Mouse (Mus musculus) macrophage (primary cell): Measurements from ENCODE around the gene Sgsh. TPM values are rescaled to one million over a fixed set of nuclear protein-coding genes. Genes with fewer than 3 reads are reported as not detected.
A peak's percentile ranks its signal among the peaks of the same experiment; 100 is the strongest.

ENCODE experiments used
- H3K27ac ChIP-seq: fragments of 350-480 bp; formaldehyde crosslinking; 2 replicates; pipeline ENCODE4 v1.9.0; 2021
- H3K36me3 ChIP-seq: fragments of 350-480 bp; formaldehyde crosslinking; 2 replicates; pipeline ENCODE4 v1.9.0; 2021; ENCODE audit errors: inconsistent target
- H3K4me3 ChIP-seq: fragments of 350-480 bp; formaldehyde crosslinking; 2 replicates; pipeline ENCODE4 v1.9.0; 2021; ENCODE audit errors: inconsistent target
- H3K79me2 ChIP-seq: fragments of 350-480 bp; formaldehyde crosslinking; 2 replicates; pipeline ENCODE4 v1.9.0; 2021; ENCODE audit errors: inconsistent target
- WGBS: methylation state at CpG from one replicate; pipeline ENCODE4 v1.1.7; 2026; ENCODE audit warnings: inconsistent platforms; ENCODE audit not compliant: missing documents; 5-methylcytosine and 5-hydroxymethylcytosine counted together
- polyA plus RNA-seq: library from polyadenylated mRNA; stranded (reverse); fragments of 250-400 nt; gene quantifications from 3 replicates; pipeline ENCODE4 v1.2.4, GENCODE M21; 2018; ENCODE audit warnings: inconsistent platforms
- total RNA-seq, 78 experiments: library from RNA; depleted of rRNA; stranded (reverse); fragments of 250-400 nt; gene quantifications; 1 replicate in 9 of 78; 2 replicates in 24 of 78; 3 replicates in 43 of 78; 4 replicates in 2 of 78; pipeline ENCODE4 v1.2.4; 2018; ENCODE audit warnings: inconsistent platforms in 56 of 78

The Sgsh gene
- 10 to 100 TPM in 16 of 26 experiments, 1 to 10 TPM in 10; 1.5 to 56.9 (median 13.5) TPM for total RNA-seq (2018; cell fraction: chromatin; rRNA removed)
- total RNA-seq (2018; cell fraction: cytosol; rRNA removed) = 10 to 100 TPM; 22.7 to 73.8 (median 37.7) TPM
- total RNA-seq (2018; cell fraction: nucleus; rRNA removed) = 10 to 100 TPM in 25 of 26 experiments, 1 to 10 TPM in 1; 8.5 to 92.5 (median 49.4) TPM
- 29.1 to 46.3 TPM (median 41.6 TPM) in 3 replicates for polyA plus RNA-seq

GRCm38 (mm10) chr11:119355443-119356385 lies at the start of gene Sgsh, which contains the start of gene Slc26a11:
Gene Sgsh, minus strand, starts transcription at chr11:119355536.
Gene Slc26a11, plus strand, starts transcription at chr11:119355557.
- Histone ChIP-seq H3K36me3 (peaks cover 36% of the 10 kb centered on the region), H3K4me3 (peak within 1 kb of the TSS; percentile 78), H3K79me2 (peaks cover 73% of the 10 kb centered on the region; the same call in 1 of the 2 replicates), H3K27ac (peak within 1 kb of the TSS; percentile 95)
- 4% methylated on average over 29 of the region's 40 CpGs for WGBS

GRCm38 (mm10) chr11:119404627-119405026 lies 49.3 kb upstream of the Sgsh start:
- Histone ChIP-seq H3K36me3 (peaks cover 84% of the 10 kb centered on the region), H3K27ac (no peak overlapping the region)
- 69% methylated on average over 4 of the region's 5 CpGs for WGBS

DNA sequence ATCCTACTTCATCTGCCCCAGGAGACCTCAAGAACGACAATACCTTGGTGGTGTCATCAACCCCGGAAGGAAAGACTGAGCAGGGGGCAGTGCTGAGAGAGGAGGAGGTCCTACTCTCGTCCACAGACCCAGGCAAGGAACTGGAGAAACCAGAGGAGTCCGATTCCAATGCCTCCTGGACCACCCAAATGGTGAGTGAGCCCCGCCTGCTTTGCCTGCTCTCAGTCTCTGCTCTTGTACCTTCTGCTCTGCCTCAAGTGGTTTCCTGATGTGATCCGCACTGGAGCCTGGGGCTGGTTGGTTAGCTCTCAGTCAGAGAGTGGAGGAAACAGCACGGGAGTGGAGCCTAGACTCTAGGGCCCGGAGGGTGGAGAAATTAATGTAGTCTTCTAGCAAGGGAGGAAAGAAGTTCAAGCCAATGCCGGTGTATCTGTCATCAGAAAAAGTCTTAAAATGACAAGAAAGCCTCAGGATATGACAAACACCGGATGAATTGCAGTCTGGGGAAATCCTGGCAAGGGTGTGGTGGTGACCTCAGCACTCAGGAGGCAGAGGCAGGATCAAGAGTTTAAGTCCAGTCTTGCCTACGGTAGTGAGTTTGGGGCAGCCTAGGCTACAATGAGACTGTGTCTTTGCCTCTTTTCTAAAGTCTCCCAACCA lies 47.3 kb upstream of the Sgsh start:
- Histone ChIP-seq H3K79me2 (peaks cover 100% of the 10 kb centered on the region), H3K36me3 (peaks cover 76% of the 10 kb centered on the region), H3K27ac (no peak overlapping the region), H3K4me3 (no peak overlapping the region)
- WGBS = 91% methylated on average over 11 of the region's 11 CpGs

More at GRCm38 (mm10) chr11:119404627-119405026, 49.3 kb upstream of the Sgsh start:
- Histone ChIP-seq H3K4me3 (no peak overlapping the region), H3K79me2 (peaks cover 100% of the 10 kb centered on the region)

DNA sequence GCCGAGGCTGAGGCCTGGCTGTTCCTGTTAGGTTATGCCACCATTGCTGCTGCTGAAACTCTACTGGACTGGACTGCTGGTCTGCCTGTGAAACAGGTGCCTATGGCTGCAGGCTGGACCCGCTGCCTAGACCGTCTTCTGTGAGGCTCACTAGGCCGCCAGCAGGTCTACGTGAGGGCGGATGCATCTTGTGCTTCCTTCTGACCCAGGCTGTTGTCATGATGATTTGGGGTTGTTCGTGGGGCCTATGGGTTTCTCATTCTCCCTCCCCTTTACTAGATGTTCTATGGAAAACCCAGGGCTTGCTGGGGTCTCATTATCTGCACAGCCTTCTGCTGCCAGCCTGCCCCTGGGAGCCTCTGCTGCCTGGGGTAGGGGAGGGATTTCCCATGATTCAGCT lies 41.1 kb upstream of the Sgsh start:
- Histone ChIP-seq H3K4me3 (no peak overlapping the region), H3K36me3 (peaks cover 40% of the 10 kb centered on the region), H3K27ac (no peak overlapping the region), H3K79me2 (peaks cover 98% of the 10 kb centered on the region)
- WGBS = 90% methylated on average over 6 of the region's 7 CpGs

GRCm38 (mm10) chr11:119395931-119396330 lies 40.6 kb upstream of the Sgsh start:
- peaks cover 37% of the 10 kb centered on the region for H3K36me3 ChIP-seq
- WGBS = 93% methylated on average over 13 of the region's 13 CpGs
- no peak overlapping the region for H3K27ac ChIP-seq
- H3K79me2 ChIP-seq = peaks cover 98% of the 10 kb centered on the region
- H3K4me3 ChIP-seq = peak overlapping the region; percentile 98; the same call in 1 of the 2 replicates

DNA sequence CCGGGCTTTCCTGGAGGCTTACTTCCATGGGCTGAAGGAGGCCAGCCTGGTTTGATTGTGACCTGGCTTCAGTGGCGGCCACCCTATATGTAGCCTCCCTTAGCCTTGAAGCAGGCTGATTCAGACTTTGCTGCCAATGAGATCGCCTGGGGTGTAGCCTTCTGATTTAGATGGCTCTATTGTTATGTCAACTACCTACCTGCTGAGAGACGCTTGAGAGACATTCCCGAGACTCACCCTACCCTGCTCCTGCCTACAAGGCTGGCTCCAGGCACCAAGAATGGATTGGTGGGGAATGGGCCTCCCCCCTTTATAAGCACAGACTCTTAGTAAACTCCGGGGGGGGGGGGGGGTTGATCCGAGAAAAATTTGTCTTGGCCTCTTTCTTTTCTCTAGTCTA lies 40.1 kb upstream of the Sgsh start:
- Histone ChIP-seq H3K79me2 (peaks cover 97% of the 10 kb centered on the region), H3K4me3 (peak overlapping the region; percentile 98), H3K36me3 (peaks cover 37% of the 10 kb centered on the region), H3K27ac (no peak overlapping the region)
- WGBS = 78% methylated on average over 7 of the region's 7 CpGs

- WGBS = 24% methylated on average over 5 of the region's 6 CpGs
- Histone ChIP-seq H3K36me3 (peaks cover 37% of the 10 kb centered on the region), H3K27ac (peak overlapping the region; percentile 95; the same call in 1 of the 2 replicates), H3K79me2 (peaks cover 85% of the 10 kb centered on the region), H3K4me3 (peak overlapping the region; percentile 98)
Measured at GRCm38 (mm10) chr11:119394210-119394609, 38.9 kb upstream of the Sgsh start.

GRCm38 (mm10) chr11:119393483-119393804 lies 38.1 kb upstream of the Sgsh start:
- WGBS = 1% methylated on average over 7 of the region's 7 CpGs
- peaks cover 78% of the 10 kb centered on the region for H3K79me2 ChIP-seq
- peak overlapping the region; percentile 95 for H3K27ac ChIP-seq
- H3K4me3 ChIP-seq = peak overlapping the region; percentile 98
- H3K36me3 ChIP-seq = peaks cover 32% of the 10 kb centered on the region

DNA sequence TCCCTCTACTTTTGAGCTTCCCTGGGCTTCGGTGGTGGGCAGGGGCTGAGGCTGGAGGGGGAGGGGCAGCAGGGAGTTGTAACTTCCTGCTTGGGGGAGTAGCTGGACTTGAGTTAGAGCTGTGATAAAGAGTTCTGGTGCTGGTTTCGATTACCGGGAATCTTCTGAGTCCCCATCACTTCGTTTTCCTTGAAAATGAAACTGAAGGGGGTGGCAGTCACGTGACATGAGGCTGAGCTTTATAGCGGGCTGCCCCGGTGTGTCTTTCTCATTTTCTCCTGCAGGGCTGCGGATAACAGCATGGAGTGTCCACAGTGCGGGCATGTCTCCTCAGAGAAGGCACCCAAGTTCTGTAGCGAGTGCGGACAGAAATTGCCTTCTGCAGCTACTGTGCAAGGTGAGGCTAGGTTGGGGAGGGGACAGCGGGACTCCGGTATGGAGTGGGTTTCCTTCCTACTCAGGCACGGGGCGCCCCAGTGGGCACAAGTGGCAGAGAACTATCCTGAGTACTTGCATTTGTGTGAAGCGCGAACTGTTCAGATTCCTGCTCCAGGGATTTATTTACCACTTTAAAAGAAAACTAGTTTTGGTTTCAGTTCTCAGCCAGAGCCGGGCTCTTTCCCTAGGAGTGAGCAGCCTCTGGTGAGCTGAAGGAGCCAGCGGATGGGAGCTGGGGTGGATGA lies 37.6 kb upstream of the Sgsh start, which contains the start of gene Rnf213:
Rnf213 (plus strand) TSS at position 301 of the 683 bp plus-strand sequence.
- 2% methylated on average over 18 of the region's 19 CpGs for WGBS
- Histone ChIP-seq H3K79me2 (peaks cover 73% of the 10 kb centered on the region), H3K4me3 (peak within 1 kb of the TSS; percentile 98), H3K36me3 (peaks cover 27% of the 10 kb centered on the region), H3K27ac (peak within 1 kb of the TSS; percentile 95)

DNA sequence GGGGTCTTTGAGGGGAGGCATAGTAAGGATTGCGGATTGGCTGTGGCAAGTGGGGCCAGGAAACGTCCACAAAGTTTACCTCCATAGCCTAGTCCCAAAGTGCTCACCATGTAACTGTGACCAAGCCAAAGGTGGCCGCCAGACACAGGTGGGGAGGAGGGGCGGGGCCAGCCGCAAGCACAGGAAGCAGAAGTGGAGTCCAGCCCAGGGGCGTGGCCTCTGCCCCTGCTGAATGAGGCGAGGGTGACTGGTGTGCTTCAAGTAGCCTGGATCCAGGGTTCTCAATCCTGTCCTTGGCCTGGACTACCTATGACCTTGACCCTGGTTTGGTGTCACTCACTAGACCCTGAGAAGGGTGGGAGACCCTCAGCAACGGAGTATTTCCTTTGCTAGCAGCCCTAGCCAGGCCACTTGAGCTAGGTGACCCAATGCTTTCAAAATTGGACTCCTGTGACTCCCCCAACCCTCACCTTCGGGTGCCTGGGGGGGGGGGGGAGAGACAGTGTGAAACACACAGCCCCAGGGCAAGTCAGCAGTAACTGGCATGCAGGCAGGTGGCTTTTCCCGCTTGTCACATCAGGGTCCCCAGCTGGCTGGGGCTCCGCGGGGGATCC lies 36.8 kb upstream of the Sgsh start:
- H3K79me2 ChIP-seq = peaks cover 64% of the 10 kb centered on the region
- H3K36me3 ChIP-seq = peaks cover 25% of the 10 kb centered on the region
- H3K27ac ChIP-seq = peak overlapping the region; percentile 95
- WGBS = 8% methylated on average over 9 of the region's 12 CpGs
- H3K4me3 ChIP-seq = peak overlapping the region; percentile 98

GRCm38 (mm10) chr11:119391386-119392000 lies 36.2 kb upstream of the Sgsh start:
- 11% methylated on average over 7 of the region's 7 CpGs for WGBS

DNA sequence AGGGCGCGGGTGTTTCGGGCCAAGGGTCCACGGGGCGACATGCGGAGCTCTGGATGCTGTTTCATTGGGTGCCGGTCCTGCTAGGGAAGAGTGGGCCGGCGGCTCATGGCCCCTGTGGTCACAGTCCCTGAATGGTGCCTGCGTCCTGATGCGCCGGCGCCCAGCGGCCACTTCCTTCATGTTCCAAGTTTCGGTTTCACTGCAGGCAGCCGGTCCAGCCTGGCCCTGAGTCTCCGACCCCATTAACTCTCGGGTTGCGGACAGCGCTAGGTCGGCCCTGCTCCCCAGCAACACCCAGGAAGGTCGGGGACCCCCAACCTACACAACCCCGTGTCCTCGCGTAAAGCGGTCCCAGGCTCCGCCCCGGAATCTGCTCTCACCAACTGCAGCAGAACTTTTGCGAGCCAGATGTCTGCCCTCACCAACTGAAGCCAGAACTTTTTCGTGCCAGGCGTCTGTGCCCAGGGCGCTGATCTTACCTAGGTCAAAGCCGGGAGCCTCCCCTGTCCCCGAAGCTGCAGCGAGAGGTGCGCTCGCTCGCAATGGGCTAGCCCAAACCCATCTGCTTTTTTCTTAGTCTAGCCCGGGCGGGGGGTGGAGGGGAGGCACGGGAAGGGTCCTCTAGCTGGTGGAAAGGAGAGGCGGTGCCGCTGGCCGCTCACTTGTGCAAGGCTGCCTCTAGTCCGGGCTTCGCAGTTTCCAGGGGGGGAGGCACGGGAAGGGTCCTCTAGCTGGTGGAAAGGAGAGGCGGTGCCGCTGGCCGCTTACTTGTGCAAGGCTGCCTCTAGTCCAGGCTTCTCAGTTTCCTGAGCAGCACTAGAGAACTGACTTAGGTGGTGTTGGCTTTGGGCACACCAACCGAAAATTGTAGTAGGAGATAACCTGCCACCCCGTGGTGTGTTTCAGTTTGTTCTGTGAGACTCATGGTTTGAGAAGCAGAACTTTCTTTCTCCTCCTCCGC lies 35.2 kb upstream of the Sgsh start:
- Histone ChIP-seq H3K4me3 (peak overlapping the region; percentile 98), H3K79me2 (peaks cover 49% of the 10 kb centered on the region), H3K27ac (peak overlapping the region; percentile 95), H3K36me3 (peaks cover 9% of the 10 kb centered on the region; the same call in 1 of the 2 replicates)
- under 1% methylated on average over 52 of the region's 53 CpGs for WGBS

More at GRCm38 (mm10) chr11:119391386-119392000, 36.2 kb upstream of the Sgsh start:
- H3K36me3 ChIP-seq = peaks cover 19% of the 10 kb centered on the region
- H3K79me2 ChIP-seq = peaks cover 58% of the 10 kb centered on the region
- H3K27ac ChIP-seq = peak overlapping the region; percentile 95
- H3K4me3 ChIP-seq = peak overlapping the region; percentile 98
